Mouse (Mus musculus) lung, adult 2 months (tissue): ENCODE measurements around the gene Homer1.

Experiments used
- CTCF ChIP-seq: fragments of 200-500 bp; IDR thresholded peaks from 2 replicates; pipeline ENCODE4 v1.5.1; 2011; ENCODE audit warnings: mild to moderate bottlenecking, low read length, control low read depth; ENCODE audit not compliant: insufficient read depth
- POLR2A ChIP-seq: fragments of 200-500 bp; IDR thresholded peaks from 2 replicates; pipeline ENCODE4 v1.6.1; 2011; ENCODE audit warnings: low read depth, mild to moderate bottlenecking, control low read depth, low read length, borderline replicate concordance; ENCODE audit errors: extremely low read depth

- TF ChIP-seq CTCF (no peak), POLR2A (no peak)
Measured at GRCm38 (mm10) chr13:93299316-93299715, at the start of gene Homer1.
